Mouse (Mus musculus): ENCODE results near the gene Shc1.
A peak's percentile ranks its signal among the peaks of the same experiment; 100 is the strongest.

GRCm38 (mm10) chr3:89393605-89394004 is 24.6 kb upstream of the Shc1 start:
- TF ChIP-seq CTCF (IDR thresholded peaks at IDR 0.05; ENCODE audit: borderline replicate concordance, extremely low read depth, insufficient read depth, insufficient read length) (no peak), POLR2A (IDR thresholded peaks at IDR 0.05; ENCODE audit: borderline replicate concordance, extremely low read depth, insufficient read depth, insufficient read length, poor library complexity, severe bottlenecking) (peak; percentile 43; the same call in 1 of the 2 replicates)

Measured in brain, embryonic 14.5 days (tissue).